Mouse (Mus musculus) cerebellum, adult 9-10 months (tissue): ENCODE measurements around the gene Gsk3b.
"Not testable (repeated sequence)": the region's sequence is repeated elsewhere in the genome, so short reads cannot be mapped to it uniquely, and the experiment has no call there.

ENCODE experiments used
- DNase-seq: peaks from one replicate; pipeline ENCODE4 v3.0.0; 2022

Gene Gsk3b

DNA sequence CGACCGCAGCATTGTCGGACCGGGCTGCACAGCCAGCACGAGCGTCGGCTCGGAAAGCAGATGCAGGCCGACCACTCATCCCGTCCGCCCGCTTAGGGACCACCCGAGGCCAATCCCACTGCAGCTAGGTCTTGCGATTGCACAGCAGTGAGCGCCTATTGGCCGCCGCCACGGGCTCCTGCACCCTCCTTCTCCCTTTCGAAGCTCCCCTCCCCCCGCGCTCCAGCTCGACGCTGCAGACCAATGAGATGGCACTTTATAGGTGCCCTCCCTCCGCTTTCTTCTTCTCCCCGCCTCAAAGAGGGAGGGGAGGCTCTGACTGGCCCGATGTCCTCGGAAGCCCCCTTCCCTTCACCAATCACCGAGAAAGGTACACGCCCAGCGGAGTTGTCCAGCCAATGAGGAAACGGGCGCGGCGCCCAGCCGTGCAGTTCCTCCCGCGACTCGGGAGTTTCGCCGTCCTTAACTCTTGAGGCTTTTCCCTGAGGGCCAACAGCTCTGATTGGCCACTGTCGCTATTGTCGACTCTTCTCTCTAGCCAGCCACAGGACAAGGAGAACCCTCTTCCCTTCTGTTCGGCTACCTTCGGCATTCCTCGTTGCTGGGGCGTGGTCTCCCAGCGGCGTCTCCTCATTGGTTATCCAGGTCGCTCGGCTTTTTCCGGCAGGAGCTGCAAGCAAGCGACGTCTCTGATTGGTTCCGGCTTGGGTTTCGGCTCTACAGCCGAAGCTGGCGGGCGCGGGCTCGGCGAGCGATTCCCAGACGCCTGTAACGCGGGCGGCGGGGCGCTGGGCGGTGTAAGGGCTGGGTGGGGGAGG, at the start of gene Gsk3b:
Gene Gsk3b, plus strand, starts transcription at position 373 of the 818 bp plus-strand sequence.
- peak; percentile 100 for DNase-seq

- DNase-seq, result no peak
These were observed 46.6 kb upstream of the Gsk3b start for GRCm38 (mm10) chr16:38042160-38042559.

GRCm38 (mm10) chr16:38044551-38044950, 44.2 kb upstream of the Gsk3b start:
- DNase-seq, result peak; percentile 81

- no peak for DNase-seq
These were observed 40.8 kb upstream of the Gsk3b start for GRCm38 (mm10) chr16:38047781-38048558.

DNA sequence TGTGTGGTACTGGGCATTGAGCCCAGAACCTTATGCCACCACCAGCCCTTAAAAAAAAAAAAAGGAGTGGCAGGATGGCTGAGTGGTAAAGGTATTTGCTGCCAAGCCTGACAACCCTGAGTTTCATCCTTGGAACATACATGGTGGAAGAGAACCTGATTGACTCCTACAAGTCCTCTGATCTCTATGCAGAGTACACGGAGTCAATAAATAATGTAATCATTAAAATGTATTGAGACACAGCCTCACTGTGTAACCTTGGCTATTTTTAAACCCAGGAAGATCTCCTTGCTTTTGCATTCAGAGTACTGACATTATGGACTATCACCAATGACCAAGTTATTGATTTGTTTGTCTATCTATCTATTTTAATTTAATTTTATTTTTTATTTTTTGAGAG, 30.9 kb upstream of the Gsk3b start:
- no peak for DNase-seq

DNA sequence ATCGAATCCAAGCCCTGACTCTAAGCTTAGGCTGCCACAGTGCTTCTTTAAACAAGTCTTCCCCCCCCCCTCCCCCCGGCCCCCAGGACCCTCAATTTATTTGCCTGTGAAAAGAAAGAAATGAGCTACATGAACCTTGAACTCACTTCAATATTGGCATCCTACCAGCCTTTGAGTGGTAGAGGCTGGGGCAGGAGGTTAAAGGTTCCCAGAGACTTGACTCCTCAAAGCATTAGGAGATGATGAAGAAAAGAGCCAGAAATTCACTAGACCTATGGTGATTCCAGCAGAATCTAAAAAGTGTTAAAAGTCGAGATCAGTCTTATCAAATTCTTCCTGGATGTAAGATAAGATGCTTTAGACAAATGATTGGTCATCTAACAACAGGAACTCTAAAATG, 30.0 kb upstream of the Gsk3b start:
- no peak for DNase-seq

DNA sequence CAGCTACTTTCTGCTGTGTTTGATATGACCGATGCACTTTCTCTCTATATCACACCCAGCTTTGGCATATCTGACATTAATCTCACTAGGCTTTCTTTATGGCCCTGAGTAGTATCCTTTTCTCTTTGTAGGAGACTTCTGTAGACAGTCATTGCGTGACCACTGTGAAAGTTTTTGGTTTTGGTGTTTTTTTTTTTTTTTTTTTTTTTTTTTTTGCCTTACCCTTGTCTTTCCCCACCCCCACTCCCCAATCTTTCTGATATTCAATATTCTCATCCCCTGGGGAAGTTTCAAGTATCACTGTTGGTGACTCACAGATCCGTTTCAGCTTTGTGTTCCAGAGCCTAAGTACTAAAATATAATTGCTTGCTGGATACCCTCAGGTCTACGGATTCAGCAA, 29.2 kb upstream of the Gsk3b start:
- no peak for DNase-seq

GRCm38 (mm10) chr16:38073859-38074631, 14.8 kb upstream of the Gsk3b start:
- DNase-seq, result not testable (repeated sequence)

DNA sequence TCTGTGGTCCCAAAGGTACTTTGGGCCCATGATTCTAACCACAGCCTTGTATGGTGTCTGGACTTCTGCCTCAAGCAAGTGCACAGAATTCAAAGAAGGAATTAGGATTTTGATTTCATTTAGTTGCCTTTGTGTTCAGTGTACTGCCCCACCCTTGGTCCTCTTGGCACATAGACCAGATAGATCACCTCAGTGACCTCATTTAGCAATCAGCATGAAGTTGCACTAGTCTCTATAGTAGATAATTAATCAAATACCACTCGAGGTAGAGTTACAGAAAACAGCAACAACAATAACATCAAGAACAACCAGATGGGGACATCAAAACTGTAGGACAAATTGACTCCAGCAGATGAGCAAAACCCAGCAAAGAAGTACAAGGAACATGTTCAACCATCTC, 8.6 kb upstream of the Gsk3b start:
- no peak for DNase-seq

DNA sequence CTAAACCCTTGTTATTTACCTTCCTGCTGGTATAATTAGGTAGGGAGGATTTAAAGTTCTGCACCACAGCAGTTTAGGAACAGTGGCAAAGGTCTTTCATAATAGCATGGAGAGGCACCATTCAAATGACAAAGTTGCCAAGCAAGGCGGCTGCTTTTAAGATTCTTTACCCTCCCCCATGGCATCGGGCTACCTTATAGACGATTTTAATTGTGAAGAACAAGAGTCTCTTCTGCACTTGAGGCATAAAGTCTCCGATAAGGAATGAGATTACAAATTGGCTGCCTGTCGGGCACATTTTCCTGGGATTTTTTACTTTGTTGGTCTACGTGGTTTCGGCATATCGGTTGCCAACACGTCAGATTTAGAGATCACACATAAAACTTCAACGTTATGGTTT, 1.6 kb upstream of the Gsk3b start:
- peak; percentile 68 for DNase-seq

- peak; percentile 81 for DNase-seq
These were observed 1.1 kb upstream of the Gsk3b start for GRCm38 (mm10) chr16:38087645-38088125.

- no peak for DNase-seq
These were observed 624 bp upstream of the Gsk3b start for GRCm38 (mm10) chr16:38088126-38088628.

DNA sequence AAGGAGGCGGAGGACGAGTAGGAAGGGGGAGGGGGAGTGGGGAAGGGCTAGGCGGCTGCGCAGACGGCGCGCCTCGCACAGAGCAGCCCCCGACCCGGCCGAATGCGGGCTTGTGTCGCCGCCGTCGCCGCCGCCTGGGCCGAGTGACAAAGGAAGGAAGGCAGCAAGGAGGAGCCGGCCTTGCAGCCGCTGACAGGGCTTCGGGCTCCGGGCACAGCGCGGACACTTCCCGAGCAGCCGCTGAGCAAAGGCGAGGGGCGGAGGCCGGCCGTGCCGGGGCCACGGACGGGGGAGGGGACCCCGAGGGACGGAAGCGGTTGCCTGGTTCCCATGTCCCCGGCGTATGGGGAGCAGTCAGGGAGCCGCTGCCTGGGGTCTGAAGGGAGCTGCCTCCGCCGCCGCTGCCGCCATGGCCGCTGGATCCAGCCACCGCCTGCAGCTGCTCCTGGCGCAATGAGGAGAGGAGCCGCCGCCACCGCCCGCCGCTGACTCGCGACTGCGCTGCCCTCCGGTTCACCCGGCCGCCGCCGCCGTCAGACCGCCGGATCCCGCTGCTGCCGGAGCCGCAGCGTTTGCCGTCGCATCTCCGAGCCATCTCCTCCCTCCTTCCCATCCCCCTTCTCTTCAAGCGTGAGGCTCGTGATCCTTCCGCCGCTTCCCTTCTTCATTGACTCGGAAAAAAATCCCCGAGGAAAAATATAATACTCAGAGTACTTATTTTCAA, 808 bp downstream of the Gsk3b start:
- DNase-seq, result peak; percentile 76

DNA sequence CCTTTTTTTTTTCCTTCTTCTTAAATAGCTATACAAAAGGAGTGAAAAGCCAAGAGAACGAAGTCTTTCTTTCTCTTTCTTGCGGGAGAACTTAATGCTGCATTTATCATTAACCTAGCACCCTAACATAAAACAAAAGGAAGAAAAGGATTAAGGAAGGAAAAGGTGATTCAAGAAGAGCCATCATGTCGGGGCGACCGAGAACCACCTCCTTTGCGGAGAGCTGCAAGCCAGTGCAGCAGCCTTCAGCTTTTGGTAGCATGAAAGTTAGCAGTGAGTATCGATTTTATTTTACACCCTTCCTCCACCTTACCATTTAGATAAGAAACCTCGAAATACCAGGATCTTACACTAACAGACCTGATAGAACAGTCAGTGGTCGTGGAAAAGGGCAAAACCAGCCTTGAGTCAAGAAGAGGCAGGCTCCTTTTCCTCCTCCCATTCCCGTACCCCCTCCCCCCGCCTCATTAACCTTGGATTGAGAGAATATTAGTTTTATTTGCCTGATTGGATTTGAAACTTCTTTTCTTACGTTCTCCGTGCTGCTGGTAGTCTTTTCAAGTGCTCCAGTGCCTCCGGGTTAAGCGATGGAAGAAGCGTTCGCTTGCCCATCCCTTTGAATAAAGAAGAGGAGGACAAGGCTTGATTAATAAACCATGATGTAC, 1.7 kb downstream of the Gsk3b start:
- DNase-seq, result peak; percentile 56

DNA sequence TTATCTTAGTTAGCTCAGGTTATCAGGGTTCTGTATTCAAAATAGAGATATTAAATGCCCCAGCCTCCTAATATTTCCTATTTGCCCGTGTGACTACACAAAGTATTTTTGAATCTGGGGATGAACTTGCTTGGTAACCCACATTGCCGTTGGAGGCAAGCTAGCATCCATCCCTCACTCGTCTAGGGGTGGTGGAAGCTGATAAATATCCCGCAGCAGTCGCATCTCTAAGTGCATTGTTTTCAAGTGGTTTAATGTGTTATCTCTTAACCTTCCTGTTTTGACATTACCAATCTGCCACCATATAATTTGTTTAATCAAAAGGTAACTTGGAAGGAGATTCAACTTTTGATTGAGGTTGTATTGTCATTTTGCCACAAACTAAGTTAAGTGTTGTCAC, 2.2 kb downstream of the Gsk3b start:
- peak; percentile 39 for DNase-seq

DNA sequence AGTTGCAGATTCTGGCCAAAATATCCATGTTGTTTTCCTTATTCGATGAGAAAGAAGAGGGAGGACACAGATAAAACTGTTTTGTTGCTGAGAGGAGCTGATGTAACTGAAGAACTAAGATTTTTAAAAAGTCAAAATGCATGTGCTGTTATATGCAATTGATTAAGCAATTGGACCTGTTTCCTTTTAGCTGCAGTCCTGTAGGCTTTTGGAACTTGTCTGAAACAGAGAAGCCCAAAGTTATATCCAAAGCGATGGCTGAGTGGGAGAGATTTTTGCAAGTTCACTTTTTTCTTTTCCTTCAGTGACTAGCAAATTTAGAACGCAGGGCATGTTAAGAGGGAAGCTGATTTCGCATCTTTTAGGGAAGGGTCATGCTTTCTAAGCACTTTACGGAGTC, 2.9 kb downstream of the Gsk3b start:
- DNase-seq, result peak; percentile 25

DNA sequence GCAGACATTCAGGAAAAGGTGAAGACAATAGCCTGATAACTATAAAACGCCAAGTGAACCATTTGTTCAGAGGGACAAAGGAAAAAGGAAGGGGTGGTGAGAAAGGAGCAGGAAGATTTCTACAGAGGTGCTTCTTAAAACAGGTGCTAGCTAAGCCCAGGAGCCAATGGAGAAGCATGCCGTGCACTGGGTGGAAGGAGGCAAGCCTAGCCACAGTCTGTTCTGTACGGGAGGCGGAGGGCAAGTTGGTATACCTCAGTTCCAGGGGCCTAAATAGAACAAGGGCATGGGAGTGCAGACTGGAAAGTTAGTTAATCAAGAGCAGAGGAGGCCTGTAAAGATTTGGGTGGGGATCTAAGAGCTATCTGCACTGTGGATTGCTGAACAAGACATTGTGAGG, 3.8 kb downstream of the Gsk3b start:
- peak; percentile 29 for DNase-seq

DNA sequence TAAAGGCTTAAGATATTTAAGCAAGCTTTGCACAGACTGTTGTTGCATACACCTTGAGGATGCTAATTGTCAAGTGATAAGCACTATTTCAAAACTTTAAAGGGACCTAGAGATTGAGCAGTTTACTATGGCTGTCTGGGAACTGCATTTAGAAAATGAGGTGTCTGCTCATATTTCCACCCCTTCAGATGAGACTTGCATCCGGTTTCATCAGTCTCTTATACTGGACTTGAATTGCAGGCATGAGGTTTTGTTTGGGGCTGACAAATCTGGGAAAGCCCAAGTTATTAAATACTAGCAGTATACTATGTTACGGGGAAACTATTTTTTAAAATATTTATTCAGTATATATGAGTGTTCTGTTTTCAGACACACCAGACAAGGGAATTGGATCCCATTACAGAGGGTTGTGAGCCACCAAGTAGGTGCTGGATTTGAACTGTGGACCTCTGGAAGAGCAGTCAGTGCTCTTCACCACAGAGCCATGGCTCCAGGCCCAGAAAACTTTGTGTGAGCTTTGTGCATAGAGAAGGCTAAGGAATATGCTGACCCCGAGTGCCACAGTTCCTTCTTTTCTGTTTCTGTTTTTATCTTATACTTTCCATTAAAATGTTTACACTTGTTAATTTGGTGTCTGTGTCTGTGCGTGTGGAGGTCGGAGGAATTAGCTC, 6.5 kb downstream of the Gsk3b start:
- no peak for DNase-seq

DNA sequence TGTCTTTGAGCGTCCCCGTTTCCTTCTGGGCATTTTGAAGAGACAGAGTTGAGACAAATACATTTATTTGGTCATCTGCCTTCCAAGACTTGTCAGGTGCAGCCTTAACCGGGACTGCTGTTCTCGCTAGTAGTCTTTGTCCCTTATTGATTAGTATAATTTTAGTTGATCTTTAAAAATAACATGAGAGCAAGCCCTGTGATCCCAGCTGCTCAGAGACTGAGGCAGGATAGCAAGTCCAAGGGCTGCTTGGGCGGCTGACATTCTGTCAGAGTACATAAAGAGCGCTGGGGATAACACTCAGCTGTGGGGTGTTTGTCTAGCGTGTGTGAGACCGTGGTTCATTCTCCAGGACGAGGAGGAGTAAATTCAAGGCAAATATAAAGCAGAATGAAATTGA, 8.7 kb downstream of the Gsk3b start:
- no peak for DNase-seq

DNA sequence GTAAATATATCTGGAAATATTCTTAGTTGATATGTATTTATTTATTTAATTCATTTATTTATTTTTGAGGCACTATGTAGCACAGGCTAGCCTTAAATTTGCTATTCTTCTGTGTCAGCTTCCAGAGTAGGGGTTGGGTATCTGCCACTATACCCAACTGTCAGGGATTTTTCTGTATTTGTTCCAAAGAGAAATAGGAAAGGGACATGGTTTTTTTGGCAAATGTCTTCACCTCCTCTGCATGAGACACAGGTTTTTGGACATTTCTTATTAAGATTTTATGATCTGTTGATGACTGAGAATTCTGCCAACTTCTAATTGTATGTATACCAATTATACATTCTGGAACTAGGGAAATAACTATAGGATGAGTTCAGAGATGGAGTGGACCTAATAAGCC, 10.5 kb downstream of the Gsk3b start:
- DNase-seq, result peak; percentile 62

GRCm38 (mm10) chr16:38100569-38100968, 11.8 kb downstream of the Gsk3b start:
- no peak for DNase-seq
